Mouse (Mus musculus) MEL (cell line): ENCODE measurements around the gene Ifit1.
"Not testable (repeated sequence)": the region's sequence is repeated elsewhere in the genome, so short reads cannot be mapped to it uniquely, and the experiment has no call there.

Source experiments
- RCOR1 ChIP-seq: IDR thresholded peaks from 2 replicates; pipeline ENCODE4 v1.6.1; 2012; ENCODE audit warnings: low read depth, mild to moderate bottlenecking, inconsistent platforms, low read length, improper control_type of control experiment
- TAL1 ChIP-seq: IDR thresholded peaks from 2 replicates; pipeline ENCODE4 v1.6.1; 2012; ENCODE audit warnings: mild to moderate bottlenecking, inconsistent platforms, low read length, moderate library complexity, mixed read lengths

DNA sequence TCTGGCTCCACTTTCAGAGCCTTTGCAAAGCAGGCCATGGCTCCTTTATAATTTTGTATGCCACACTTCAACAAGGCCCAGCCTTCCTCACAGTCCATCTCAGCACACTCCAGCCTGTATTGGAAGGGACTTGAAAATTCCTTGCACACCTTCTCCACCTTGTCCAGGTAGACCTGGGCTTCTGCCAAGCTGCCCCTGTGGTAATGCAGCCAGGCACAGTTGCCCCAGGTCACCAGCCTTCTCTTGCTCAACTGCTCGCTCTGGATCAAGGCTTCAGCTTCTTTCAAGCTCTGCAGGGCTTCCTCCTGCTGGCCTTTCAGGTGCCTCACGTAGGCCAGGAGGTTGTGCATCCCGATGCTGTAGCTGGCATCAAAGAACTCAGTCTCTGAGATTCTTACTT lies 46.1 kb upstream of the Ifit1 start:
- not testable (repeated sequence) for TF ChIP-seq RCOR1, TAL1
